Mouse (Mus musculus): ENCODE measurements around the gene Nrip1.

The Nrip1 gene

GRCm38 (mm10) chr16:76344030-76344429 lies 29.6 kb downstream of the Nrip1 start:
- no peak for DNase-seq

- no peak for DNase-seq
Observed at GRCm38 (mm10) chr16:76341636-76342035, 32.0 kb downstream of the Nrip1 start.

- DNase-seq, result no peak
Observed at GRCm38 (mm10) chr16:76339256-76339655, 34.4 kb downstream of the Nrip1 start.

- DNase-seq, result no peak
Observed at GRCm38 (mm10) chr16:76337351-76337750, 36.3 kb downstream of the Nrip1 start.

GRCm38 (mm10) chr16:76336932-76337331 lies 36.7 kb downstream of the Nrip1 start:
- DNase-seq, result no peak

GRCm38 (mm10) chr16:76335913-76336312 lies 37.7 kb downstream of the Nrip1 start:
- no peak for DNase-seq

- DNase-seq, result no peak
Observed at GRCm38 (mm10) chr16:76332127-76332526, 41.5 kb downstream of the Nrip1 start.

GRCm38 (mm10) chr16:76331231-76331630 lies 42.4 kb downstream of the Nrip1 start:
- DNase-seq, result no peak

- no peak for DNase-seq
Observed at GRCm38 (mm10) chr16:76325315-76325710, 48.3 kb downstream of the Nrip1 start.

GRCm38 (mm10) chr16:76324411-76325314 lies 49.0 kb downstream of the Nrip1 start:
- DNase-seq, result no peak

GRCm38 (mm10) chr16:76323594-76324307 lies 49.9 kb downstream of the Nrip1 start:
- DNase-seq, result no peak

GRCm38 (mm10) chr16:76323141-76323540 lies 50.5 kb downstream of the Nrip1 start:
- no peak for DNase-seq

GRCm38 (mm10) chr16:76321527-76322165 lies 52.0 kb downstream of the Nrip1 start:
- peak in 1 of 2 experiments; percentile 21 for DNase-seq

GRCm38 (mm10) chr16:76320118-76320473 lies 53.5 kb downstream of the Nrip1 start:
- no peak for DNase-seq

- no peak for DNase-seq
Observed at GRCm38 (mm10) chr16:76319364-76320117, 54.1 kb downstream of the Nrip1 start.

GRCm38 (mm10) chr16:76318331-76318922 lies 55.2 kb downstream of the Nrip1 start:
- DNase-seq, result no peak

- no peak for DNase-seq
Observed at GRCm38 (mm10) chr16:76316940-76317822, 56.4 kb downstream of the Nrip1 start.

GRCm38 (mm10) chr16:76315642-76316041 lies 58.0 kb downstream of the Nrip1 start:
- DNase-seq, result no peak

- no peak for DNase-seq
Observed at GRCm38 (mm10) chr16:76314013-76314950, 59.3 kb downstream of the Nrip1 start.

- no peak for DNase-seq
Observed at GRCm38 (mm10) chr16:76312887-76313420, 60.7 kb downstream of the Nrip1 start.

Data from cerebellum, postnatal 36 days (tissue).